In genomic region chr19:47837527-47837901, GRCm38 (mm10) we compare ENCODE assay signal across 9 mouse cellular contexts. TPM values are rescaled to one million over a fixed set of nuclear protein-coding genes. Genes with fewer than 3 reads are reported as not detected.
DNase-seq lines count a peak whose midpoint lies in the region; ATAC-seq and TF ChIP-seq lines count a peak whose summit lies in the region.
"Had no signal": no experiment of that assay in that cellular context is flagged by ENCODE, and none has a peak within 500 bp of the region (broad histone marks: within the 10 kb centered on the region; RNA-seq: fewer than 3 reads in every experiment).

No protein-coding gene starts in this region.

- no peak overlapping the region for H3K9ac ChIP-seq in liver, embryonic 16.5 days (ENCODE audit: low read depth, low read length)

- no peaks in the 10 kb centered on the region for H3K36me3 ChIP-seq in thymus, adult 2 months (ENCODE audit: control insufficient read depth, insufficient read depth, low read length)
- H3K36me3 ChIP-seq in liver, embryonic 16.5 days (ENCODE audit: control insufficient read depth, insufficient read depth), result no peaks in the 10 kb centered on the region

- H3K9me3 ChIP-seq in liver, embryonic 16.5 days (replicated peaks; ENCODE audit: control insufficient read depth, low read length), result no peaks in the 10 kb centered on the region

- TF ChIP-seq CTCF in cerebellum, adult 2 months (IDR thresholded peaks at IDR 0.05; ENCODE audit: borderline replicate concordance, insufficient read depth, low read depth, low read length), result no peak
- no peak for TF ChIP-seq CTCF in thymus, adult 2 months (IDR thresholded peaks at IDR 0.05; ENCODE audit: borderline replicate concordance, control insufficient read depth, extremely low read depth, insufficient read depth, low read length, poor library complexity)

- WGBS in cerebellum, adult 2 months, result under 1% methylated on average over 6 of the region's 6 CpGs
- WGBS in thymus, adult 2 months, result 4% methylated on average over 6 of the region's 6 CpGs
- WGBS in liver, embryonic 16.5 days (ENCODE audit: insufficient replicate concordance), result under 1% methylated on average over 6 of the region's 6 CpGs

- no peak for TF ChIP-seq POLR2A in cerebellum, adult 2 months (IDR thresholded peaks at IDR 0.05; ENCODE audit: borderline replicate concordance, insufficient read depth, low read length)
- no peak for TF ChIP-seq POLR2A in thymus, adult 2 months (IDR thresholded peaks at IDR 0.05; ENCODE audit: control insufficient read depth, extremely low read depth, insufficient read depth, low read length, poor library complexity)

- no peaks in the 10 kb centered on the region for H3K4me1 ChIP-seq in cerebellum, adult 2 months (ENCODE audit: control insufficient read depth, insufficient read depth, low read length)
- peaks cover 5% of the 10 kb centered on the region for H3K4me1 ChIP-seq in thymus, adult 2 months (replicated peaks; ENCODE audit: control insufficient read depth, insufficient read depth, low read length)
- no peaks in the 10 kb centered on the region; the same call in 1 of the 2 replicates for H3K4me1 ChIP-seq in liver, embryonic 16.5 days (ENCODE audit: control insufficient read depth, low read depth, low read length)

- H3K27ac ChIP-seq in cerebellum, adult 2 months (ENCODE audit: insufficient read depth, low read length), result no peak overlapping the region
- no peak overlapping the region for H3K27ac ChIP-seq in thymus, adult 2 months (ENCODE audit: control insufficient read depth, insufficient read depth, low read length)
- H3K27ac ChIP-seq in liver, embryonic 16.5 days (ENCODE audit: low read length), result no peak overlapping the region
- H3K27ac ChIP-seq: macrophage had no signal

- H3K27me3 ChIP-seq in cerebellum, adult 2 months (ENCODE audit: control insufficient read depth, insufficient read depth, low read length), result peaks cover 2% of the 10 kb centered on the region; the same call in 1 of the 2 replicates
- no peaks in the 10 kb centered on the region for H3K27me3 ChIP-seq in thymus, adult 2 months (ENCODE audit: control insufficient read depth, insufficient read depth, low read length)
- peaks cover 15% of the 10 kb centered on the region for H3K27me3 ChIP-seq in liver, embryonic 16.5 days (ENCODE audit: control insufficient read depth, insufficient read depth, low read depth, low read length)

- peak overlapping the region; percentile 56 for H3K4me2 ChIP-seq in liver, embryonic 16.5 days (ENCODE audit: low read depth, low read length)

- H3K4me3 ChIP-seq in cerebellum, adult 2 months (replicated peaks; ENCODE audit: insufficient read depth, low read depth, low read length), result peak overlapping the region; percentile 63
- 0 out of 2 replicates have a peak overlapping the region, but pooled peaks have one; percentile 21 for H3K4me3 ChIP-seq in thymus, adult 2 months (ENCODE audit: control insufficient read depth, insufficient read depth, low read length)
- H3K4me3 ChIP-seq in liver, embryonic 16.5 days (ENCODE audit: low read depth, low read length), result peak overlapping the region; percentile 35

- no peak for ATAC-seq in liver, embryonic 16.5 days (ENCODE audit: low read depth)

- DNase-seq in cerebellum, adult 2 months, result no peak
- DNase-seq in cerebellum, postnatal 4 days (ENCODE audit: low spot score in 2 of 2), result no peak
- DNase-seq in thymus, adult 2 months, result no peak
- DNase-seq in thymus, postnatal 25 days, result no peak
- DNase-seq in right cerebral cortex, adult 18-20 months, result no peak
- DNase-seq in layer of hippocampus, postnatal 10 days (ENCODE audit: low spot score in 2 of 2), result no peak
- DNase-seq in cerebellum, adult 11-12 months, result no peak

RNA-seq across cellular contexts. Expression of gene Gsto1, which starts 17.3 kb away (rescaled TPM):
- 40.5 and 42.1 TPM in 2 replicates for polyA plus RNA-seq in cerebellum, adult 2 months (2012; rRNA removed)
- polyA plus RNA-seq in thymus, adult 2 months (2012; rRNA removed), result 20.4 and 30.4 TPM in 2 replicates
- 123 and 134 TPM in 2 replicates for polyA plus RNA-seq in liver, embryonic 16.5 days (2015; fragmentation: Nextera tagmentation; extraction: Ambion mirVana)
- 10 to 100 TPM; 72.4 to 74.9 TPM for total RNA-seq in layer of hippocampus, postnatal 10 days (2021)

RNA-seq across cellular contexts. Expression of gene Gsto2, which starts 27.8 kb away (rescaled TPM):
- 2.5 and 2.9 TPM in 2 replicates for polyA plus RNA-seq in cerebellum, adult 2 months (2012; rRNA removed)
- 0.14 and 0.84 TPM in 2 replicates for polyA plus RNA-seq in thymus, adult 2 months (2012; rRNA removed)
- 0.07 and 0.08 TPM in 2 replicates for polyA plus RNA-seq in liver, embryonic 16.5 days (2015; fragmentation: Nextera tagmentation; extraction: Ambion mirVana)
- 1 to 10 TPM; 1.3 to 1.4 TPM for total RNA-seq in layer of hippocampus, postnatal 10 days (2021)
